Mouse (Mus musculus): ENCODE results near the gene Ccm2.

The Ccm2 gene

DNA sequence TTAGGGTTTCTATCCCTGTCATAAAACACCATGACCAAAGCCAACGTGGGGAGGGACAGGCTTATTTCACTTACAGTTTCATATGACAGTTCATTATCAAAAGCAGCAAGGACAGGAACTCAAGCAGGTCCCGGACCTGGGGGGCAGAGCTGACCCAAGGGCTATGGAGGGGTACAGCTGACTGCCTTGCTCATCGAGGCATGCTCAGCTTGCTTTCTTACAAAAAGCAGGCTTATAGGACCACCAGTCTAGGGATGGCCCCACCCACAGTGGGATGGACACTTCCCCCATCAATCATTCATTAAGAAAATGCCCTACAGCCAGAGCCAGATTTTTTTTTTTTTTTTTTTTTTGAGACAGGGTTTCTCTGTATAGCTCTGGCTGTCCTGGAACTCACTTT is 15.9 kb upstream of the Ccm2 start:
- DNase-seq, result no peak

DNA sequence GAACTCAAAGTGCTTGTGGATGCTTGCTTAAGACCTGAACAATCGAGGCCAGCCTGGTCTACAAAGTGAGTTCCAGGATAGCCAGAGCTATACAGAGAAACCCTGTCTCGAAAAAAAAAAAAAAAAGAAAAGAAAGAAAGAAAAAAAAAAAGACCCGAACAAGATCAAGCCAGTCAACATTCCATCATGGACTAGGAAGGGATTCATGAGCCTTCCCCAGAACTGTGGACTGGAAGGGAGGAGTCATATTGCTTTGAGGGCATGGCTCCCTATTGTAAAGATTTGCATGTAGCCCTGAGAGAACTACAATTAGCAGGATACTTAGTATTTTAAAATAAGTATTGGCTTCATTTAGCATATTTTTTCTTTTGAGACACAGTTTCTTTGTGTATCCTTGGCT is 2.0 kb upstream of the Ccm2 start:
- DNase-seq, result no peak

DNA sequence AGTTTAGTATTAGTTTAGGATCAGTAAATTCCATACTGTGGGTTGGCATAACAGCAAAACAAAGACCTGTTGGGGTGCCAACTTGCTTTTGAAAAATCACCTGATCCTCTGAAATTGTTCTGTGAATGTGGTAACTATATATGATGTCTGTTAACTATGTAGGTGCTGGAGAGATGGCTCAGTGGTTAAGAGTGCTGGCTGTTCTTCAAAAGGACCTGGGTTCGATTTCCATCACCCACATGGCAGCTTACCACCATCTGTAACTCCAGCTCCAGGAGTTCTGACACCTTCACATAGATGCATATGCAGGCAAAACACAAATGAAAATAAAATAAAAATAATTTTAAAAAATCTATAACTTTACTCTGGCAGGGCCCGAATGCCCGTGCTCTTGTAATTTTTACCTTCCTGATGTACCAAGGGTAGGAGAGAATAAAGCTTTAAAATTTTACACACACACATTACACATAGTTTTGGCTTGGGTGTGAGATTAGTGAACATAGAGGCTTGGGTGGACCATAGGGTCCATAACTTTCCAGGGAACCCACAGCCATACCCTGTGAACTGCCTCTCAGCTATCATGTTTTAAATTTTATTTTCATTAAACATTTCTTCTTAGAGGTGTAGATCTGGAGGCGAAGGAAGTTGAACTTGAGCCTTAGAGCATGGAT is 1.4 kb upstream of the Ccm2 start:
- no peak for DNase-seq

DNA sequence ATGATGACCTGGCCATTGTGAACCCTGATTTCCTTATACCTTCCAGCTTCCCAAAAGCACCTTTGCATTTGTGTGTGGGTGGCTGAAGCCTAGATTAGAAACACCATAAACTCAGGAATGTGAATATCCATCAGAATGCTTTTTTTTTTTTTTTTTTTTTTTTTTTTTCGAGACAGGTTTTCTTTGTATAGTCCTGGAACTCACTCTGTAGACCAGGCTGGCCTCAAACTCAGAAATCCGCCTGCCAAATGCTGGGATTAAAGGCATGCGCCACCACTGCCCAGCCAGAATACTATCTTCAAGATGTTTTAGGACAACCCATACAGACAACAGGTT is 862 bp upstream of the Ccm2 start:
- no peak for DNase-seq

DNA sequence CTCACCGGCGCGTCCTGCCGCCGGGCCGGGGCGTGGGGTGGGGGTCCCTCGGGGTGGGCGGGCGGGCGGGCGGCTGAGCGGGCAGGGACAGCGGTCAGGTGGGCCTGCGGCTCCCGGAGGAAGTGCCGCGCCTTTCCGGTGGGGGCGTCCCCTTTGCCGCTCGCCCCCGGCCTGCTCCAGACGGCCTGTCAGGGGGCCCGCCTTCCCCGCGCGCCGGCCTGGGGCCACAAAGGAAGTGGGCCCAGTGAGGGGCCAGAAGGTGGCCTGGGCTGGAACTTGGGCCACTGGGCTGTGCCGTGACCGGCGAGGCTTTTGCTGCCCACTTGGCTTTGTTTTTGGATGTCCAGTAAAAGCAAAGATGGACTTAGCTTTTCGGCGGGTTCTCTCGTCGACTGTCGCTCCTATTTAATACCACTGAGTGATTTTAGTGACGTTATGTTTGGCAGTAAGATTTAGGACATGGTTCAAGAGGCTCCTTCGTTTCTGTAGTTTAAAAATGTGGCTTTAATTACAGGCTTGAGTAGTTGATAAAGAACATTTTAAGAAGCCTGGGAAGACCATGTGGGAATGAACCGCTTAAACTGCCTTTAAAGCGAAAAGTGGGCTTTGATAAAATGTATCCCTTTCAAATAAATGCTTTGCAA is 472 bp downstream of the Ccm2 start:
- peak; percentile 75 for DNase-seq

DNA sequence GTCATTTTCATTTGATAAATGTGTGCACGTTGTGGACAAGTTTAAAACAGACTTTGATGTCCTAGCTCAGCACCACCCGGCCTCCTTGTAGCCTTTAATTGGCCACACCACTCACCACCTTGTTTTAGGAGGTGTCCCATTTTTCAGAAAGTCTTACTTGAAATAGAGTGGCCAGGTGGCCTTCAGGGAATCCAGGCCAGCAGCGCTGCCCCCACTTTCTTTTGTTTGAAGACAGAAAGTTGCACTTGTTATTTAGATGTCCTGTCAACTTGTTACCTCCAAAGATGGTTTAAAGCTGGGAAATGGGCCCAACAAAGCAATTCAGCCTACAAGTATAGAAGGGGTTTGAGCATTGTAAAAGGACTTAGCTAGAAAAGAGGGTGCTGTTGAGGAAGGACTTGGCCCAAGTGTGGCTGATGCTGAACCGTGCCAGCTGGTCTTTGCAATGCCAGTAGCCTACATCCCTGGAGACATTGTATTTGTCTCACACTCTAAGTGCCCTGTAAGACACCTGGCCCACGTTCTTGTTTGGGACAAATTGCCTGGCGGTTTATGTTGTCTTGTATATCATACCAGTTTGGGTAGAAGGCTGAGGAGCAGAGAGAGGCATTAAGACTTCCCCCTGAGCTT is 1.1 kb downstream of the Ccm2 start:
- DNase-seq, result no peak

DNA sequence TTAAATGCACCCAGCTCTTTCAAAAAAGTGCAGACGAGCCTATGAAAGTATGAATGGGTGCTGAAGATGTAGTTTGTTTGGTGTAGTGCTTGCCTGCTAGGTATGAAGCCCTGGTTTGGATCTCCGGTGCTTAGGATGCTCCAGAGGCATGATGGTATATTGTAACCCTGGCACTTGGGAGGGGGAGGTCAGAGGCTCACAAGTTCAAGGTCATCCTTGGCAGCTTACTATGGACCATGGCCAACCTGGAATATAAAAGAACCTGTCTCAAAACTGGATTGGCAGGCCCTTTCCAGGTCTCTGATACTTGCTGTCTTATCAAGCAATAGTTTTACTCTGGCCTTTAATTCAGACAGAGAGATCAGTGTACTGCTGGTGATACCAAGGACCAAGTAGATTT is 3.1 kb downstream of the Ccm2 start:
- DNase-seq, result no peak

DNA sequence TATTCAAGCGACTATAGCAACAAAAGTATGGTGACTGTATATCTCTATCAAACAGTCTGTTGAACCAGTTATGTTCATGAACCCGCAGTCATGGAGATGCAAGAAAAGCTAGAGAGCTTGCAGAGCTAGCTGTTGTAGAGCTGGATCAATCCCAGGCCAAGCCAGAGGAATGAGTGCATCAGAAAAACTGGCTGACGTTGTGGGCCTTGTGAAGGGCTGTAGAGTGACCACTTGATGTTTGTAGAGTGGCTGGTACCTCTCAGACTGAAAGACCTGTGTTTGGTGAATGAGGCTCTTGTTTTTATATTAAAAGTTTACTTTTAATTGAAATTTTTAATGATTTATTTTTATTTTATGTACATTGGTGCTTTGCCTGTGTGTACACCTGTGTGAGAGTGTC is 3.5 kb downstream of the Ccm2 start:
- DNase-seq, result no peak

DNA sequence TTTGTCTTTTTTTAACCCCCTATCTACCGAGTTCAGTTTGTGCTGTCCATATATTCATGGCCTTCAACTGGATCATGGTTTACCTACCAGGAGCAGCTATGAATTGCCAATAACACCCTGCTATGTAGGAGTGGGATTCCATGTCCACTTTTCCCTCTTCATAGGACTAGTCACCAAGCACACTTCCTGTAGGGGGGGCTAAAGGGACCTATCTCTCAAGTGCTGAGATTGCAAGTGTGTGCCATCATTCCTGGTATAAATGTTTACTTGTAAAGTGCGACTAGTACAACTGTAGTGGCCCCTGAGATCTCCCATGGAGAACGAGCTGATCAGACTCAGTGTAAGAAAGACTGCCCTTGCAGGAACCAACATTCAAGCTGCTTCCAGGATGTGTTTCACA is 11.5 kb downstream of the Ccm2 start:
- DNase-seq, result no peak

DNA sequence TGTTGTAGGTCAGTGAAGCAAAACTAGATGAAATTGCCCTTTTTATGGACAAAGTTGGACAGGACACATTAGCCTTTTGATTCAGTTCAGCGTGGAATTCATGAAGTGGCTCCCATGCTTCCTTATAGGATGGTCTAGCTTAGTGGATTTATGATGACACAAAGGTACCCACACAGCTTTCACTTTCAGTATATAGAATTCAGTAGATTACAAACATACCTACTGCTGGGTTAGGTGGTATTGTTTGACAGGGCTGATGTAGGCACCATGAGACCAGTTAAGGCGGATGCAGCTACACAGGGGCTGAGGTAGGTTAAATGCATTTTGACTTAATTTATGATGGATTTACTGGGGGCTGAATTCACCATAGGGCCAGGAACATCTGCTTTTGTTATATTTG is 13.3 kb downstream of the Ccm2 start:
- no peak for DNase-seq

DNA sequence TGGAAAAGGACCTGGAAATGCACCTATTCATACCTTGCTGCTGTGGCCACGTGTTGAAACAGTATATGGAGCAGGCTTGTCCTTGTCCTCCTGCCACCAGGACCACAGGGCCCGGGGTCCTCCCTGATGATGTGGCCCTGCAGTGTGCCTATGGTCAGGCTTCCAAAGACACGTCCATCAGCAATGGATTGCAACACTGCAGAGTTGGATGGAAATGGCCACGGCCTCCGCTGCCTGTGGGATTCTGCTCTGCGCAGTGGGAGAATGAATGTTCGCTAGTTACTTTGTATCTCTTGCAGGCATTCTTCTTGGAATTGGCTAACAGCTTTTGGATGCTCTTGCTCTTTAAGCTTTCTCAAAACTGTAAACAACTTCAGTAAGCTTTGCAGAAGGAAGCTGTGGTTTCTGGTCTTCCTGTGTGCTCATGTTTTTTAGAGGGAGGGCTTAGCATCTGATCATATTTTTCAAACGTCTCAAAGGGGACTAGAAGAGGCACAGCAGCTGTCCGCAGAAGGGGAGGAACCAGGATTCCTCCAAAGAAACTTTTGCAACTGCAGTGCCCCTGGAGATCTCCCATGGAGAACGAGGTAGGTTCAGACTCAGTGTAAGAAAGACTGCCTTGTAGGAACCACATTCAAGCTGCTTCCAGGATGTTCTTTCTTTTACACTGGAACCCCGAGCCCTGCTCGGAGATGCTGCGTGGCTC is 14.1 kb downstream of the Ccm2 start:
- DNase-seq, result no peak

DNA sequence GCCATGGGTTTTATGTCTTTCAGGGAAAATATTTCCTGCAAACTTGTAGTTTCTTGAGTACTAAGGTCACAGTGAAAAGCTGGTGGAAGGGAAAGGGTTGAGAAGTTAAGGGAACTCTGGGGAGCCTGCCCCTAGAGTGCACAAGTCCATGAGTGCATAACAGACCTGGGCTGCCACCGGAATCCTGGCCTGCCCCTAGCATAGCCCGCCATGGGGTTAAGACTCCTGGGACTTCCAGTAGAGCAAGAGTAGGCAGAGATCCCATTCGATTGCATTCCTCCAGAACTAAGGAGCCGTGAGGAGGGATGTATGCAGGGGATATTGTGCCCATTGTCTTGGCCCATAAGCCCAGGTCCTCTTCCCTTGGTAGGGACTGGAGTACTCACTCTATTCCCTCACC is 14.8 kb downstream of the Ccm2 start:
- DNase-seq, result no peak

DNA sequence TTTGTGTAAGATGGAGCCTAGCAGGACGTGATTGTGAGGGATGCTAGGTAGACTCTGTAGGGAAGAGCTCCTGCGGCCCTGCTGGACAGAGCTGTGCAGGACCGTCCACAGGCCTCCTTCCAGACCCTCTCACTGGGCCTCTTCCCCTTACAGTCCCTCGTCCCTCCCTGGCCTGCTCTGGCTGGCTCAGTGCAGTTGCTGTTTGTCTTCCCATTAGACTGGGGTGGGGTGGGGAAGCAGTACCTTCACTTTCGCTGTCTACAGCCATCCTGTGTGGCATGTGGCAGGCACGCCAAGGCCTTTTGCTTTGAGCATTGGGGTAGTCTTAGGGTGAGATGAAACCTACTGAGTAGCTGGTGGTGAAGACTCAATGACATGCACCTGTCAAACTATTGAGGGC is 15.7 kb downstream of the Ccm2 start:
- no peak for DNase-seq

DNA sequence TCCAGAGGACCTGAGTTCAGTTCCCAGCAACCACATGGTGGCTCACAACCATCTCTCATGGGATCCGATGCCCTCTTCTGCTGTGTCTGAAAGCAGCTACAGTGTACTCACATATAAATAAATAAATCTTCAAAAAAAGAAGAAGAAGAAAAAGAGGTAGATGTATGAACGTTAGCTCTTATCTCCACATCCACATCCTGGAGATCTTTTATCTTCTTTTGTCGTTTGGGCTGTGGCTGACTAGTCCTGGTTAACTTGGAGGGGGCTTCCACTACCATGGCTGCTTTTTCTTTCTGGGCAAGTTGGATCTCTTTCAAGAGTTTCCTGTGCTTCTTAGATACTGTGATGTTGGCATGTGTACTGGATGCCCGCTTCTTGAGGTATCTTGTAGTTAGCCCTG is 16.5 kb downstream of the Ccm2 start:
- DNase-seq, result no peak

DNA sequence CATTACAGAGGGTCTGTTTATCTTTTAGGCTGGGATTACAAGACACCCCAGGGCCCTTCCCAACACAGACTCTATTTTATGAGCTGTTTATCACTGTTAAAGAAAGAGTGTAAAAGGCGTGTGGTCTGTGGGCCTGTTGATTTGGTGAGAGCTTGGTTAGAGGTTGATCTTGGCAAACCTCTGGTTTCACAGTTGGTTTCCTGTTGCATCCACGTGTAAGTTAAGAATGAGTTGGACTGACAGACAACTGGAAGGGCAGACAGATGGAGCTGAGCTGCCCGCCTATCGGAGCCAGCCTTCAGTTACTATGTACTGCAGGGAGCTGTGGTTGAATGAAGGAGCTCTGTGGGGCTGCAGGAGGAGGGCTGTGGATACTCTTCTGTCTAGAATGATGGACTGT is 19.8 kb downstream of the Ccm2 start:
- no peak for DNase-seq

DNA sequence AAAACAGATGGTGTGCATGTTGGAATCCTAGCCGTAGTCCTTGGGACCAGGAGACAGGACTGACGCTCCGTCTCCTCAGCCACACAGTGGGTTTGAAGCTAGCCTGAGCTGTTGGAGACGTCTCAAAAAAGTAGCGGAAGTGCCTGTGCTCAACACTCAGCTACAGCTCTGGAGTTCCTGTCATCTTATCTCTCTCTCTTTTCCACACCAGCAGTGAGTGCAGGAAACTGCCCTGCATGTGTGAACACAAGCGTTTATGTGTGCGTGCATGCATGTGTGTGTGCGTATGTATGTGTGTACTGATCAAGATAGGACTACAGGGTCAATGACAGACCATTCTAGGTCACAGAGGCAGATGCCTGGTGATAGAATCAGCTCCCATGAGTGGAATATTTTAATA is 21.3 kb downstream of the Ccm2 start:
- no peak for DNase-seq

DNA sequence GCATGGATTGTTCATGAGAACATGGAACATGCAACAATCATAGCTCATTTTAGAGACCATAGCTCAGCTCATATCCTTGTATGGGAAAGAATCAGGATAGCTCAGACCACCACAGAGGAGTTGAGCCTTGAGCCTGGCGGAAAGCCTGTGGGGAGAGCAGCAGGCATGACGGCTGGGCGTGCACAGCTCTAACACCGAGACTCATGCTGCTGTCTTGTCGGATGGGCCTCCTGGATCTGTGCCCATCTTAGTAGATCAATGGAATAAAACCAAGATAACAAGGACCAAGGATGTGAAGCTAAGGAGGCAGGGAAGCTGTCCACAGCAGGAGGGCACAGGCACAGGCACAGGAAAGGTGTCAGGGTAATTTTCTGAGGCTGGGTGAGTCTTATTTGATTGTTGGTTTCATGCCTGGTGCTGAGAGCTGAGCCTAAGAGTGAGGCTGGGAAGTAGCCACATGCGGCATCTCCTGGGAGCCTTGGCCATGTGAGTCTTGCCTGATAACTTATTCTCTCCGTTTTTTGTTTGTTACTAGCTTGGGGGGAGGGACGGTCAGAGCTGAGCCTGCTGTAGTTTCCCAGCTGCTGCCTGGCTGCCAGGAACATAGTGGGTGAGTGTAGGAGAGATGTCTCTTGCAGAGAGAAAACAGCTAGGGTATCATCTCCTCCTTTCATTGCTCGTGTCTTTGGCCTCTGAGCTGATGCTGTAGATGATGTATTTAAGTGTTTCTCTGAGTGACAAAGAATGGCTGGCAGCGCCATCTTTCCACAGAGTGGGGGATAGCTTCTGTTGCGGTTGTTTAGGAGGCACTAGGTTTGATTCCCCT is 22.1 kb downstream of the Ccm2 start:
- no peak for DNase-seq

DNA sequence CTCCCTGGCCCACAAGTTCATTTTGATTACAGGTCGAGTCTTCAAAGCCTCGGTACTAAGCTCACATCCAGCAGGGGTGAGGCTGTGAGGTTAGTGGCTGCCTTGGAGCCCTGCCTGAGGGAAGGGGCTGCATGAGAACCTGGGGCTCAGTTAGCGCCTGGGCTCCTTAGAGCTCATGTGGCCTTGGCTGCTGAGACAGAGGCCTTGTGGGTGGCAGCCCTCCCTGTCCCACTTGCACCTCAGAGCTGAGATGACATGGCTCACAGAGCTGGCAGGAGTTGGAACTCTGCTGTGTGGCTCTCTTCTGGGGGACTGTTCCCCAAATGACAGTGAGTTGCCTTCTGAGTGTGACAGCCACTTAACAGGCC is 22.7 kb downstream of the Ccm2 start:
- DNase-seq, result no peak

DNA sequence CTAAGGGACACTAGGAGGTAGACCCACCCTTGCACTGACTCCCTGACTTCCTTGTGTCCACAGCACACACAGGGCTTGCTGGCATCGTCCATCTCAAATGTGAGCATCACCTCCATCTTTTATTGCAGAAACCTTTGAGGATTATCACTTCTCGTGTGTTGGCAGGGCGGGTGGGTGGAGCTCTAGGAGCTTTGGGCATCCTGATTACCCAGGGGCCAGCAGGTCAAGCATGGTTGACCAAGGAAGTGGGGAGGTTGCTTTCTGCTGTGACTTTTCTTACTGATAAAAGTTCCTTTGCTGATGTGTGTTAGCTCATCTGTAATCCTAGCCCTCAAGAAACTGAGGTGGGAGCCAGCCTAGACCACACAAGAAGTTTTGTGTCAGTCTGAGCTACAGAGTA is 29.5 kb downstream of the Ccm2 start:
- DNase-seq, result no peak

DNA sequence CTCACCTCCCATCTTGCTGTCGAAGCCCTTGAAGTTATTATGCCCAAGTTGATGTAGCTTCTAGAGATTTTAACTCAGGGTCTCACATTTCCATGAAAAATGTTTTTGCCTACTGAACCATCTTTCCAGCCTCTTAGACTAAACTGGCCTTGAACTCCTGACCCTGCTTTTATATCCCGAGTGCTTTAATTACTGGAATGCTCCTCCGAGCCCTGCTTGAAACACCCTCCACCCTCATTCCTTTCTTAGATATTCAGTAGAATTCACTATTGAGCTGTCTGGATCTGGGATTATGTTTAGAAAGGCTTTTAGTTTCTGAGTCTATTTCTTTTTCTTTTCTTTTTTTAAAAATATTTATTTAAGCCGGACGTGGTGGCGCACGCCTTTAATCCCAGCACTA is 32.7 kb downstream of the Ccm2 start:
- DNase-seq, result no peak

DNA sequence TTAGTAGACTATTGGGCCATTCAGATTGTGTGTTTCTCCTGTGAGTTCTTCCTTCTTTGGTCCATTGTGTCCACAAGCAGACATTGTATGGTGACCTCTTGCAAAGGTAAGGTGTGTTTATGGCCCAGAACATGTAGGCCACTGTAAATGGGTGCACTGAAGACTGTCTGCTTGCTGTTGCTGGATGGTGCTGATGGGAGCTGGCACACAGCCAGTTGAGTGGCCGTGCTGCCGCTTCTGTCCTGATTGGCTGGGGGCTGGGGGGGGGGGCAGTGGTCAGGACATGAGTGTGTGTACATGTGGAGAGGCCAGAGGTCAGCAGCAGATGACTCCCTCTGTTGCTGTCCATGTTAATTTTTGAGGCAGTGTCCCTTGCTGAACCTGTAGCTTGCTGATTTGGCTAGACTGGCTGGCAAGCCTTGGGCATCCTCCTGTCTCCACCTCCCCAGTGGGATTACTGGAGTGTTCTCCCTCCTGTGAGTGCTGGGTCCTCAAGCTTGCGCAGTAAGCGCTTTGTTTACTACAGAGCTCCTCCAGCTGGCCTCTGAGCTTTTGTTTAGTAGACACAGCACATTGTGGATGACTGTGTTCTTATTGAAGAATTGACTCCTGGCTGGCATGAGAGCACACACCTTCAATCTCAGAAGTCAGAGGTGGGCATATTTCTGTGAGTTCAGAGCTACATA is 33.5 kb downstream of the Ccm2 start:
- no peak for DNase-seq

DNA sequence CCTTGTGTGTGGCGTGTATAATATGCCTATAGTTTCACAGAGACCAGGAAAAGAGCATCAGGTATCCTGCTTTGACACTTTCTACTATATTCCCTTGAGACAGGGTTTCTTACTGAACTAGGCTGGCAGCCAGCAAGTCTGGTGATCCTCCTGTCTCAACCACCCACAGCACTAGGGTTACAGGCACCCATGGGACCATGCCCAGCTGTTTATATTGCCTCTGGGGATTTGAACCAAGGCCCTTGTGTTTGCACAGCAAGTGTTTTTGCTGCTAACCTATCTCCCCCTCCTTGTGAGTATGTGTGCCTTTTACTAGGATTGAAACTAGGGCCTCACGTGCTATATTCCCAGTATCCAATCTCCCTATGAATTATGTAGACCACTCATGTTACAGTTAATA is 34.9 kb downstream of the Ccm2 start:
- DNase-seq, result no peak

DNA sequence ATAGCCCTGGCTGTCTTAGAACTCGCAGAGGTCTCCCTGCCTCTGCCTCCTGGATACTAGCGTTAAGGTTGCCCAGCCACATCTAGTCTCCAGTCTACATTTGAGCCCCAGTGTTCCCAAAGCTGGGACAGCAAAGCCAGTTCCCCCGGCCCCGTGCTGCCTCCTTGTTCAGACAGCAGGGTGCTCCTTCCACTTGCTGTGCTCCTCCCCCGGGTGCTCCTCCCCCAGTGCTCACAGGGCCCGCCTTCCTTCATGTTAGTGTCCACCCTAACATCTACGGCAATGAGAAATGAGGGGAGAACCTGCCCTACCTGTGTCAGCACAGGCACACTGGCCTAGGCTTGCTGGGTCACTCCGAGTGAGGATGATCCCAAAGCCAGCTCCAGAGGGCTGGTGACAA is 39.1 kb downstream of the Ccm2 start:
- DNase-seq, result no peak

Measured in lung, postnatal 14 days (tissue).